Mouse (Mus musculus): ENCODE data around the gene Slitrk3.
"Not testable (repeated sequence)": the region's sequence is repeated elsewhere in the genome, so short reads cannot be mapped to it uniquely, and the experiment has no call there.

The Slitrk3 gene

DNA sequence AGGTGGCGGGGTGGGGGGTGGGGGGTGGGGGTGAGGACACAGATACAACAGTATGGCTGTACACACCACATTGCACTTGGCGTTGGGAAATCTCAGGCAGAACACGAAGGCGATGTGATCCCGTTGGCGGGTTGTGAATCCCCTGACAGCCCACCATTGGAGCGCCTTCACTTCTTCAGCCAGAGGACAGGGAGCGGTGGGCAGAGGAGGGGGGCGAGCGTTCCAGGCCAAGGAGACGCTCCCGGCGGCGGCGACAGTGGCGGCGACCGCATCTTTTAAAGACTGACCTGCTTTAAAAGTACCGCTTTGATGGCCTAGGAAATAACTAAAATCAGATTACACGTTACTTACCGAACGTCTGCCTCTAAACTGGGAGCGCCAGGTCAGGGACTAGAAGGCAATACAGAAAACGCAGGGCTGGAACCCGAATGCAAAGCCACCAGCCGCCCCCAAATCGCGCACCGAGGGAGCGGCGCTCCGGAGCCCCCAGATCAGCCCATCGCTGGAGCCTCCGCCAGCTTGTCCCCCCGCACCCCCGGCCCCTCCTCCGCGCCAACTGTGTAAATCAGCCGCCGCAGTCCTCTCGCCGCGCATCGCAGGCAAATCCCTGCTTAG, at the start of gene Slitrk3:
Gene Slitrk3 (minus strand): TSS at position 607 of the 615 bp plus-strand sequence.
- DNase-seq (ENCODE audit: low spot score): no peak

DNA sequence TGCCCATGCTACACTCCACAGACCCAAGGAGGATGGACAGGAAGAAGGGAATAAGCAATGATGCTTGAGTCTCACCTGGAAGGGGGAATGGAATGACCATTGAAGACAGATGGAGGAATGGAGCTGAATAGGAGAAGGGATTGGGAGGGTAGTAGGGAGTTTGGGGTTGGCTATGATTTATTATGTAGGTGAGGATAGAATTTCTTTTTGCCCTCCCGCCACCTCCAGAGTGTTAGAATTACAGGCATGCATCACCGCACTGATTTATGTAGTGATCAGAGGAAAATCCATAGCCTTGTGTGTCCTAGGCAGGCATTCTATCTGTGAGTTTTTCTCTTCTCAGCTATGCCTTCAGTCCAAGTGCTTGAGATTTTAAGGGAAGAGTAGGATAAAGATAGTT, 36.8 kb upstream of the Slitrk3 start:
- DNase-seq (ENCODE audit: low spot score): not testable (repeated sequence)

DNA sequence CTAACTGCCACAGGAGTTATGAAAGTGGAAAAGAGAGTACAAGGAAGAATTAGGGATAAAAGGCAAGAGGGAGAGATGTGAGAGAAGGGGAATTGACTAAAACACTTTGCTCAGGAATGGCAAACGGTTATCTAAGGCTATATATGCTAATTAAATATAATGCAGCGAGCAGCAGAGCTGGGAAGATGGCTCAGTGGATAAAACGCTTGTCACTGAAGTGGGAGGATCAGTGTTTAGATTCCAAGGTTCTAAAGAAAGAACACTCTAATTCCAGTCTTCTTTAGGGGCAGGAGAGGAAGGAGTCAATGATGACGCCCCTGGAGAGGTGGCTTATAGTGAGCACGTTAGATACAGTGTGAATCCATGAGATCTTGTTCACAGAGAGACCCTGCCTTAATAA, 27.0 kb upstream of the Slitrk3 start:
- no peak for DNase-seq (ENCODE audit: low spot score)

DNA sequence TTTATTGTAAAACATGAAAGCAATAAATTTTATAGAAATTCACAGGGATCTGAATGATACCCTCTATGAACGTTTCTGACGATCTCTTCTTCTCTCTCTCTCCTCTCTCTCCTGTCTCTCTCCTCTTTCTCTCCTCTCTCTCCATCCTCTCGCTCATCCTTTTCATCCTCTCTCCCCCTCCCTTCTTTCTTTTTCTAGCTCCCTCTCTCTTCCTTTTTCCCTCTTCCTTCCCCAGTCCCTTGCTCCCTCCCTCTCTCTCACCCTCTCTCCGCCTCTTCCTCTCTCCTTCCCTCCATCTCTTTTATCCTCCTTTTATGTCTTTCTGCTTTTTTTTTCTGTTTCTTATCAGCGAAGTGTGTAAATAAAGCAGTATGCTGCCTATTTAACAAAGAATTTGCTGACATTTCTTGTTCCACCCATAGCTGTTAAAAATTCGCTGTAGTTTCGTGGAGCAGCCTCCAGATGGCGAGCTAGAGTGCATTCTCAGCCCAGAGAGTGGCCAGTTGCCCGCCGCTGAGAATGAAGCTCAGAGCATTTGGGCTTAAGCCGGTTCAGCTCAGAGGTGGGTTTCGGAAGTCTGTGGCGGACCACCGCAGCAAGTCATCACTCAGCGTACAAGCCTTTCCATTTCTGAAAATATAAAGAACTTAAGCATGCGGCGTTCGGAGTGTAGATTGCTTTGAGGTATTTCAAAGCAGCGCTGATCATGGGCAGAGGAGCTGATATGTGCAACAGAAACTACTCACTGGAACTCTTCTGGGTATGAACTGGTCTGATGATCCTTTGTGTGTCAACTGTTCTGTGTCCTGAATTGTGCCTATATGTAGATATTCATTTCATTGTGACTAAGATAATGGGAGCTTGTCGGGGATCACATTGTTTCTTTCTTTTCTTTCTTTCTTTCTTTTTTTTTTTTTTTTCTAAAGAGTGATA, 8.5 kb upstream of the Slitrk3 start:
- no peak for DNase-seq (ENCODE audit: low spot score)

DNA sequence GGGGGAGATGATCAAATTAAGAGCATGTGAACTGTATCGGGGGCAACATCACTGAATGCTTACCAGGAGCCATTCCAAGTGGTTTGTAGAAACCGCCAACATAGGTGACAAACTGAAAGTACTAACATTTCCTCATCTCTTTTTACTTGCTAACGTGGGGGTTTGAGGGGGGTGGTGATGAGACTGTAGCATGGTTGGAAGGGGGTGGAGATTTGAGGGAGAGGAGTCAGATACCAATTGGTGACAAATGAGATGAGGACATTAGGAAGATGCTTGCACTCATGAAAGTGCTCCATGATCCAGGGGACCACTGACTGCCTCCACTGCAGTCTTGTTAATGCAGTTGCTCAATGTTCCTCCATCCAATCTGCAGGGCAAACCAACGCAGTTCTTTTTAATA, 587 bp upstream of the Slitrk3 start:
- DNase-seq (ENCODE audit: low spot score): no peak

DNA sequence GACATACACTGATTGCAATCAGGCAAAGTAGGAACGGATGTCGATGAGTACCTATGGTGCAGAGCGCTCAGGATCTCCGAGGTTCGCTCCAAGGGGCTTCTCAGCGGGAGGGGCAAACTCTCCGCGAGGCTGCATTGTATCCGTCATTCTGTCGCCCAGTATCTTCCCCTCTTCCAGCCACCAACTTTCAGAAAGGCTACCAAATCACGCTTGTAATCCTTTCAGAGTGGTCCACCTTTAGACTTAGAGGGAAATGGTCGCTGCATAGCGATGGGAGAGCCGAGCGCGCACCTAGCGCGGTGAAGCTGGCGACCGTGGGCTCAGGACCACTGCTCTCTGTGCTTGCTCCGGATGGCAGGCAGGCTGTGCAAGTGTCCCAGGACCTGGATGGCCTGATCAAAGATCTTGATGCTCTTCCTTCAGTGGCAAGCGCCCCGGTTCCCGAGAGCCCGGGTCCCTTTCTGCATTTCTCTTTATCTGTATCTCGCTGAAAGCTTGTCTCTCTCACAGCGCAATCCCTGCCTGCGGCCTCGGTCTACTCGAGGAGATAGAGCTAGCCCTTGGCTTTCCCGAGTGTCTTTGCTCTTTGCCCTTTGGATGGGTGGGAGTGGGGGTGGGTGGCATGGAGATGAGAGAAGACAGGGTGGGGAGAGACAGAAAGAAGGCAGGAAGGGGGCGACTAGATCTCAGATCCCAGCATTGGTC, 959 bp downstream of the Slitrk3 start:
- no peak for DNase-seq (ENCODE audit: low spot score)

DNA sequence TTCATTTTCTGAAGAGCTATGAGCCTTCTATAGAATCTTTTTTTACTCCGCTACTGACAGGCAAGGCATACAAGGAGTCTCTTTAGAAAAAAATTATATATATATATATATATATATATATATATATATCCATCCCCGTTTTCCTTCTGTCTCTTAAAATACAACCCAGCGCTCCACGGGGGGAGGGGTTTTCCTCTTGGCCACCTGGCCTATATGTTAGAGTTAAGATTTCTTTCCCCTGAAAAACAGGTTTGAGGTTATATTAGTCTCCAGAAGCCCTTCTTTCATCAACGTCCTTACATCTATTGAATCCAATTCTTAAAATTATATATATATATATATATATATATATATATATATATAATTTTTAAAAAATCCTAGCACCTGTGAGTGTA, 1.6 kb downstream of the Slitrk3 start:
- no peak for DNase-seq (ENCODE audit: low spot score)

DNA sequence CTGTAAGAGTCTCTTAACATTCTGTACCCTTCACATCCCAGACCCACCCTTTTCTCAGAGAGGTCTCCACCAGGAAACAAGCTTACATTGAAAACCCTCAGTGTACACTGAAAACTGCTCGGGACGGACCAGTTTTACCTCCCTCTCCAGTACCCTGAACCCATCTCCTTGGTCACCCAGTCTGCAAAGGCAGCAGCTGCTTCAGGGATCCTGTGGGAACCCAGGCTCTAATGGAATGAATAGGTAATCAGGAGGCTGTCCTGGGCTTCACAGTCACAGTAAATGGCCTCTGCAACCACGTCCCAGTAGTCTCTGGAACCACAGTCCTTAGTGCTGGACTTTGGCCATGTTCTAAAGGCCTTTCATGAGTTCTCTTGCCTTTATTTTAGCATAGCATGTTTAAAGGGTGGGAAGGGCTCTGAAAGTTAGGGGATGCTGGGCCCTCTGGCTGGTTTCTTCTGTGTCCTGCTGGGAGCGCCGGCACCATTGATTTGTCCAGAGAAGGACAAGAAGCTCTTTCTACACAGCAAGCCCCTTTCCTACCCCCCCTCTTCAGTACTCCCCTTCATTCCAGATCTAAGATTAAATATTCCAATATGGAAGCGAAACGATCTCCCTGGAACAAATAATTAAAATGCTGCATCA, 2.1 kb downstream of the Slitrk3 start:
- no peak for DNase-seq (ENCODE audit: low spot score)

DNA sequence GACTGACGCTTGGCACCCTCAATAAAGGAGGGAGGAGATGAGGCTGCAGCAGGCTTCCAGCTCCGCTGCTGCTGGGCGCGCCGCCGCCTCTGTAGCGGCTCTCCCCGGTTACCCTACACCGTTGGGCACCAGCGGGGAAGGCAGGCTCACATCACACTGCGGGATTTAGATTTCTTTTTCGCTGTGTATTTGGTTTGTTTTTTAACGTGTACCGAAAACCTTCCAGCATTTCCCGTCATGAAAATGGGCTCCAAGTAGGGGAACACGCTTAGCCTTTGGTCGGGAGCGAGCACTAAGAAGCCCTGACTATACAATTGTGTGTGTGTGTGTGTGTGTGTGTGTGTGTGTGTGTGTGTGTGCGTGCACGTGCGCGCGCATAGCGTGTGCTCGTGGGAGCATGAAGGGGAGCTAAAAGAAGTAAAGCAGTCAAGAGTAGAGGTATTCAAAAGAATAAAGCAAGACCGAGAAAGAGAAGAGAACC, 4.1 kb downstream of the Slitrk3 start:
- DNase-seq (ENCODE audit: low spot score): no peak

DNA sequence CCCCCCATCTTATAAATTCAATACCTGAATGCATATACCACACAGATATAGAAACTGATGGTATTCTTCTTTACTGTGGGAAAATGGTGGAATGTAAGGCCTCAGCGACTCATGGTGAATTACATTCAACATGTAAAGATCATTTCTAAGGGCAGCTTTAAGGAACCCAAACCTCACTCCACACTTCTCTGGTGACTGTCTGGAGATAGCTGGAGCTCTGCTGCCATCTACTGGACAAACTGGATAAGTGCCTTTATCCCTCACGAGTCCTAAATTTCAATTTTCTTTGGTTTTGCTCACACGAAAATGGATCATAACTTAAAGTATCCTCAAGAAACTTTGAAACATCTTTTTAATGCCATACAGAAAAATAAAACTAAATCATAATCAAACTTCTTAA, 11.4 kb downstream of the Slitrk3 start:
- no peak for DNase-seq (ENCODE audit: low spot score)

DNA sequence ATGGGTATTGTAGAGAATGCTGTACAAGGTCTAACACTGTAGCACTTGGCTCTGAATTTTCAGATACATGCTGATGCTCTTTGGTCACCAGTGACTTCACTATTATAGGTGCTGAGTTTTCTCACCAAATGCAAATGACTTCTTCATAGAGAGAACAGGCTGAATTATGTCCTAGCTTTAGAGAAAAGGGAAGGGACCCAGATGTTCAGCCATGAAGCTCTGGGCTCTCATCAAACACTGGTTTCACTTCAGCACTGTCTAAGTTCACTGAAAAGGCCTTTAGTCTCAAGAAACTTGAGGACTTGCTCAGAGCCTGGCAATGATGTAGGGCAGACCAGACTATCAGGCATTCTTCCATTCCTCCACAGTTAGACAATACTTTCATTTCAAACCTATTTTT, 15.3 kb downstream of the Slitrk3 start:
- DNase-seq (ENCODE audit: low spot score): no peak

DNA sequence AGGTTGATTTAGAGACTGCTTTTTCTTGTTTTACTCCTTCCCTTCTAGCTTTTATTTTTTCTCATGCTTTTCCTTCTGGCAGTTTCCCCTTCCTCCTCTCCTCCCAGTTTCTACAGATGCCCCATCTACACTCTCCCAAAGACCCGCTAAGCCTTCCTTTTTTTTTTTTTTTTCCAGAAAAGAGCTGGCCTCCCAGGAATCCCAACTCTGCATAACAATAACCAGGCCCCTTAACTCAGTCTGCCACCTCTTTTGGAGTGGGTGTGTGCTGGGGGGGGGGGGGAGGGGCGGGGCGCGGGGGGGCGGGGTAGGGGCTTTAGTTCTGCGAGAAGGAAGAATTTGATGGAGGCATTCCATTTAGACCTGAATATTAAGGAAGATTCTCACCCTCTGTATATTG, 51.6 kb downstream of the Slitrk3 start:
- DNase-seq (ENCODE audit: low spot score): no peak

DNA sequence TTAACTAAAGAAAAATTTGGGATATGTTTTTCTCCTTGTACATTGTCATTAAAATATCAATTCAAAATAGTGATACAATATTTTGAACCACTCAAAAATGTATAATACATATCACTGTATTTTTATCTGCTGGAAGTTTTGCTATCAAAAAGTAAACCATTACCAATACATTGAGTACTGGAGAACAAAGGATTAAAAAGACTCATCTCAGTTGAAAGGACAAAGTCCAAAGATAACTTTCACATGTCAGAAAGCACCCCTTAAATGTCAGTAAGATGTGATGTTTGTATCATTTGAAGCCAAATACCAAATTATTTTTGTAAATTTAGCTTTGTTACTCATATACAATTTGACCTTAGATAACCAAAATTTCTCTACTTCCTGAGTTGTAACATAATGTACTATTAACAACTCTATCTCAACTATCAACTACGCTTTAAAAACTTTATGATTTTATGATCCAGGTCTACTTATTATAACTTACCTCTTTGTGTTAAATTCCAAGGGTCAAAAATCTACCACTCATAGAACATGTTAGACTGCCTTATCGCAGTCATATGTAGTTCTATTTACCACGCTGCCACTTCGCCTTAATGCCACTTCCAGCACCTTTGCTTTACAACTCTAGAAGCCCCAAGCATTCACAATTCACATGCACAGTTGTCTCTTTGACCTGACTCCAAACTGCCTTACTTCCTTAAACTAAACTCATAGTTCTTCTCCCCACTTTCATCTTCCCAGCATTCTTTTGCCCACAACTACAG, 54.5 kb downstream of the Slitrk3 start:
- DNase-seq (ENCODE audit: low spot score): no peak

DNA sequence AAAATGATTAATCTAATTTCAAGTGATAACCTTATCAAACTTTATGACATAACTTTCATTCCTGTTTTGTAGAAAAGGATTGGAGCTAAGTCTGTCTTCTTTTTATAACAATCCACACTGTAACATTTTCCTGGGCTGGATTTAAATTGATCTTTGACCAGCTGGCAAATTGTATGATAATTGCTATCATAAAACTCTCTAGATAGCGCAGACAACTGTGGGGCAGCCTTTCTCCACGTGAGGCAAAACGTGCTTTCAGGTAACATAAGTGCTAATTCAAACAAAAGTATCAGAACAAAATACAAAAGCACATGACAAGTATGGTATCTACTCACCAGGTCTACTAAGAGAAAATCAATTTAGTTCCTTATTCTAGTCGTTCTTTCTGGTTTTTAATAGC, 60.1 kb downstream of the Slitrk3 start:
- no peak for DNase-seq (ENCODE audit: low spot score)

Data from T-cell, adult 2 months (primary cell).